Mouse (Mus musculus) liver, embryonic 18 days (tissue): ENCODE data around the gene Gm17651. TPM values are rescaled to one million over a fixed set of nuclear protein-coding genes. Genes with fewer than 3 reads are reported as not detected.

Experiments
- polyA plus RNA-seq: library from polyadenylated mRNA; depleted of rRNA; stranded (reverse); fragments of >200 nt; gene quantifications from 2 replicates; pipeline ENCODE4 v1.2.3, GENCODE M21; 2012; rRNA removed

Gm17651 gene
- not detected in 2 replicates for polyA plus RNA-seq

GRCm38 (mm10) chr3:97674644-97675110 is at the start of gene Gm17651:
Gene Gm17651 (minus strand): TSS chr3:97674694.

GRCm38 (mm10) chr3:97657655-97658411 is 16.7 kb downstream of the Gm17651 start, which contains the start of gene Prkab2:
Gene Prkab2 (plus strand): TSS chr3:97658193.

GRCm38 (mm10) chr3:97628391-97629001 is 46.0 kb downstream of the Gm17651 start, which contains the start of gene Fmo5:
Gene Fmo5 (plus strand): TSS chr3:97628804.

Other genes with a start within 250 kb of the Gm17651 start
- 4.0 and 4.1 TPM in 2 replicates for gene Chd1l, start 64.5 kb downstream of the Gm17651 start, polyA plus RNA-seq
- gene Fmo5, start 45.9 kb downstream of the Gm17651 start, polyA plus RNA-seq, result 62.8 and 68.2 TPM in 2 replicates
- gene Prkab2, start 16.5 kb downstream of the Gm17651 start, polyA plus RNA-seq, result 2.3 and 2.5 TPM in 2 replicates
- gene Pde4dip, start 214.0 kb upstream of the Gm17651 start, polyA plus RNA-seq, result 7.5 and 8.6 TPM in 2 replicates
- gene Sec22b, start 226.5 kb upstream of the Gm17651 start, polyA plus RNA-seq, result 29.5 and 31.3 TPM in 2 replicates